Mouse (Mus musculus) fibroblast of lung, adult 2 months (primary cell): Measurements from ENCODE around the gene Parvb.

Experiments used
- DNase-seq: peaks from one replicate; pipeline ENCODE4 v3.0.0-alpha.2; 2011; ENCODE audit warnings: low read depth

The Parvb gene

GRCm38 (mm10) chr15:84294391-84294790 is 62.5 kb downstream of the Parvb start:
- no peak for DNase-seq

- DNase-seq: no peak
These were observed 63.4 kb downstream of the Parvb start for GRCm38 (mm10) chr15:84295225-84295624.

- no peak for DNase-seq
These were observed 65.6 kb downstream of the Parvb start for GRCm38 (mm10) chr15:84297454-84297853.

DNA sequence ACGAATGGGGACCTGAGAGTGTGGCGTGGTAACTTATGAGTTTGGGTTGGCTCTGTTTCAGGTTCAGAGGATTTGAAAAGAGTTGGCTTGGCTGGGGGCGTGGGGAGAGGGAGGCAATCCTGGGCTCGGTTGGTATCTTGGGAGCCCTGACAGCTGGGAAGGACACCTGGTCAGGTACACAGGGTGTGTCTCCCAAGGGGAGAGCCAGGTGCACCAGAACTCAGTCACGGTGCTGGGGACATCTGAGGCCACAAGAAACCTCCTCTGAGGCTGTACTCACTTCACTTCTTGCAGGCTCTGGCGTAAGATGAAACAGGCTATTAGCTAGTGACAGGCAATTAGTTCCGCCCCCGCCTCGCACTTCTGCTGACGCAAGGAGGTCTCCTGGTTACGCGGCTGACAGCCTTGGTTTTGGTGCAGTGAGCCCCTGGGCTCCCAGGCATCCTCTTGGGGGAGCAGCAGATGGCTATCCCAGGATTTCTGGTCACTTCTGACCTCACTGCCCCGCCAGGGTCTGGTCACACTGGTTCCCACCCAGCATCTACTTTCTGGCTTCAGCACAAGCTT is 67.0 kb downstream of the Parvb start:
- DNase-seq: no peak

- DNase-seq: no peak
These were observed 68.0 kb downstream of the Parvb start for GRCm38 (mm10) chr15:84299662-84300333.

- DNase-seq: no peak
These were observed 68.7 kb downstream of the Parvb start for GRCm38 (mm10) chr15:84300591-84300990.

DNA sequence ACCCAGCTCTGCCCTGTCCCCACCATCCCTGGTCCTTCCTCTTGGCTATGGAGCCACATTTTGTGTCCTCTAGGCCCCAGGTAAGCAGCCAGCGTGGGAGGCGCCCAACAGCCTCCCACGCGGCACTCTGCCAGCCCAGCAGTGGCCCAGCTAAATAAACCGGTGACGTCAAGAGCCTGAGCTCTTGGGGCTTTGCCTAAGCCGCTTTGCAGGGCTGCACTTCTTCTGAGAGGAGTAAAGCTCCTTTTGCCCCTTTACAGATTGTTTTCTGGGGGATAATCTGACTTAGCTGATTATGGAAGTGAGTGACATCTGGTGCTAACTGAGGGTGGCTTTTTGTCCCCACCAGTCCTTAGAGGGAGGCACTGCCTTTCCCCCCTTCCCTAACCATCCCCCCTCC is 69.2 kb downstream of the Parvb start:
- no peak for DNase-seq

GRCm38 (mm10) chr15:84301641-84302420 is 70.0 kb downstream of the Parvb start:
- no peak for DNase-seq

GRCm38 (mm10) chr15:84303264-84303663 is 71.4 kb downstream of the Parvb start:
- no peak for DNase-seq

- no peak for DNase-seq
These were observed 73.5 kb downstream of the Parvb start for GRCm38 (mm10) chr15:84305333-84305732.

DNA sequence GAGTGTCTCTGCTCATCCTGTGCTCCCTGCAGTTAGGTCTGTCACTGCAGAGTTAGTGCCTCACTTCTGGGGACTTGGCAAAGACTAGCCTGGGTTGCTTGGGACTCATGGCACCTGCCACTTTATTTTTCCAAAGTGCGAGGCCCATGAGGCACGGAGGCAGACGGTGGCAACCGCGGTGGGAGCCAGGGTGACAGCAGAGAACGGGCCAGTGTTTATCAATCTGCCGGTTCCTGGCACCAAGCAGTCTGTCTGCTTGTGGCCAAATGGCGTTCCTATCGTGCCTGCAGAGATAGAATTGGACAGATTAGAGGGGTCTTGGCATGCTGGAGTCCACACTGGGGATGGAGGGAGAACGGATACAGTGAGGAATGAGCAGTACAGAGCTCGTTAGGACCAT is 78.4 kb downstream of the Parvb start:
- DNase-seq: no peak

GRCm38 (mm10) chr15:84311295-84312085 is 79.6 kb downstream of the Parvb start:
- no peak for DNase-seq

DNA sequence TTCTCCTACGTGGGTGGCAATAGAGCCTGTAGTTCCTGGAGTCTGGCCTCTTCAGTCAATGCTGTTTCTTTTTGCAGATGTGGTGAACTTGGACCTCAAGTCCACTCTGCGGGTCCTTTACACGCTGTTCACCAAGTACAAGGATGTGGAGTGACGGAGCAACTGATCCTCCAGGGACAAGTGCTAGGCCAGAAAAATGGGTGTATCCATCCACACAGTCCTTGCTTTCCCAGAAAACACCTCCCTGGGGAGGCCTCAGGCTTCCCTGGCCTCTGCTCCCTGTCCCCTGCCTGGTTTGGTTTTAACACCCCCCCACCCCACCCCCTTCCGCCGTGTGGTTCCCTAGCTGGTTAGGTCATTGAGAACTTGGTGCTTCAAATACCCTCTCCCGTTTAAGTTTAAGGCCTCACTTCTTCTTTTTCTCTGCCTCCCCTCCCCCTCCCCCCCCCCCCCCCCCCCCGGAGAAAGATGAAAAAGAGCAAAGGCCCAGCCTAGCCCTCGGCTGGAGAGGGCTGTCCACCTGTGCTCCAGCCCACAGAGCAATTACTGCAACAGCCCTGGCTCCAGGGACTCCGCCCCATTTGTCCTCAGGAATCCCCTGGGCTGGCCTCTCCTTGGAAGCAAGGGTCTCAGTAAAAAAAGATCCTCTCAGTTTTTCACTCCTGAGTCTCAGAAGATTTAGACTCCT is 81.2 kb downstream of the Parvb start:
- no peak for DNase-seq

GRCm38 (mm10) chr15:84313566-84313878 is 81.7 kb downstream of the Parvb start:
- DNase-seq: no peak

DNA sequence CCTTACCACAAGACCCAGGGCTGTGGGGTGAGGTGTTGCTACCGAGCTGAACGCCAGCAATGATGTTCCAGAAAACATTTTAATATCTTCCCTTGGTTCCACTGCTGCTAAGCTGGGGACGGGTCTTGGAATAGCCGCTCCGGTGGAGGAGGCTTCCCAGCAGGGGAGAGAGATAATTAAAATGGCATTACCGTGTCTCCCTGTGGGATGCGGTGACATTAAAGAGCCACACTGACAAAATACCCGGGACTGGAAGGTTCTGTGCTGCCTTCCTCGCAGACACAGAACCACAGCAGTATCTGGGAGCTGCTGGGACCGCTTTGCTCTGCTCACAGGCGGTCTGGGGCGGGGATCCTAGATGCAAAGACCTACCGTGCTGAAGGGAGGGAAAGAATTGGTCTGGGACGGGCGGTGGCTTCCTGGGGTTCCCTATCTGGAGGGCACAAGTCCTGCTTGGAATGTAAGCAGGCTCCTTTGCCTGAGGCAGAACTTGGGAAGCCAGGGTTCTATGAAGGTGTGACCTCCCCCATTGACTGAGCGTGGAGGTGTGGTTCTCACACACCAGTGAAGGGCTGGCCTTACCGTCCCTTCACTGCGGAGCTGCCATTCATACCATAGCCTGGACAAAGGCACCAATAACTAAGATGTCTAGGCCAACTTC is 82.7 kb downstream of the Parvb start:
- no peak for DNase-seq

GRCm38 (mm10) chr15:84315276-84316046 is 83.6 kb downstream of the Parvb start:
- no peak for DNase-seq

GRCm38 (mm10) chr15:84319393-84319792 is 87.5 kb downstream of the Parvb start:
- DNase-seq: no peak

DNA sequence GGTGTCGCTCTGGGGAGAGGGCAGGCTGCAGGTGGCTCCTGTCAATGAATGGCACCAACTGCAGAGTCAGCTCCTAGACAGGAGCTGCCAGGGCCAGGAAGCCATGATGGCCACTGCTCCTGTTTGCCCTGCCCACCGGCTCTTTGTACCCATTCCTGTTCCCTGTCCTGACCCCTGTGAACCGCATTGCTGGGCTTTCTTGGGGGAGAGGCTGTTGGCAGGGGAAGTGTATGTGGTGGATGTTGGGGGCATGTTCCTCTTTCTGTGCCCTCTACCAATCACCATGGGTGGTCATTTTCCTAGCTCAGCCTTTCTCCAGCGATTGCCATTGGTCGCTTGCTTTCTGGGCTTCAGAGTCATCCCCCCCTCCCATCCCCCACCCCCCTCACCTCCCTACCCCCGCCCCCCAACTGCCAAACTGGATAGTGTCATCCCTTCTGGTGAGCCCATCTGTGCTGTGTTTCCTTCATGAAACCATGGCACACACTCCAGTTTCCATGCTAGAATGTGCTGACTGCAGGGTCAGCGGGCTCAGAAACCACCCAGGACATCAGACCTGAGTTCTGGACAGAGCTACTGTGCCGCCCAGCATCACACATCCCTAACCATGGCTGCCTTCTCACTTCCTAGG is 89.8 kb downstream of the Parvb start:
- DNase-seq: no peak

DNA sequence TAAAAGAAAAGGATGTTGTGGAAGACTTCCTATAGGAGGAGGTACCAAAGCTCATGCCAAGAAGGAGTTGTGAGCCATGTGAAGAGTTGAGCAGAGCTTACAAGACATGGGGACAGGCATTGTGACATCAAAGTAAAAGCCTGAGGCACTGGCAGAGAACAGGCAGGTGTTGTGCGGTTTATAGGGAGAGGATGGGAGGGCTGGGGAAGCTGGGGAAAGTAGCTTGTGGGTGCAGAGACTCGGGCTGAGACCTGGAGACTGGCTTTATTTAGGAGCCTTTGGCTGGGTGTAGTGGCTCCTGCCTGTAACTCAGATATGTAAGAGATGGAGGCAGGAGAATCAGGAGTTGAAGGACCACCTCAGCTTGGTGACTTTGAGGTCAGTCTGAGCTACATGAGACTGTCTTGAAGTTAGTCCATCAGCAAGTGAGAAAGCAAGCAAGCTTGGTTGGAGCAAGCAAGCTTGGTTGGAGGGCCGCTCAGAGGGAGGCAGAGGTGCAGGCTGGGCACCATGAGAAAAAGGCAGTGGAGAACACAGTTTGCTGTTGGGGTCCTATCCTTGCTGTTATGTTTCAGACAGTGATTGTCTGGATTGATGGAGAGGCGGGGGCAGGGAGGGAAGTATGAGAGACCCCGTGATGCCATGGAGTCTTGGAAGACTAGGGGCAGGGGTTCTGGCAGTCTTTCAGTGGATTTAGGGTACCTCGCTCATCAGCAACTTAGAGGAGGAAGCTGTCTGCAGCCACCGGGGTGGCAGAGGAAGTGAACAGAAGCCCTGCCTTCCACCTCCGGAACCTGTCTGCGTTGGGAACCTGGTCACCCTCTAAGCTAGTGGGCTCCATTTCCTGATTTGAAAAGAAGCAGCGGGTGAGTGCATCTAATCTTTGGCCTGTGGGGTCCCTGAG is 92.4 kb downstream of the Parvb start, which contains the start of gene Parvg:
Gene Parvg, plus strand, starts transcription at position 61 of the 904 bp plus-strand sequence.
- DNase-seq: no peak
